Mouse (Mus musculus) embryonic facial prominence, embryonic 14.5 days (tissue): ENCODE measurements around the gene Fxr2. TPM values are rescaled to one million over a fixed set of nuclear protein-coding genes. Genes with fewer than 3 reads are reported as not detected.

Experiments used
- ATAC-seq: fragments of 200-750 bp; cut with Nextera tagmentation; 2 replicates; pipeline ENCODE4 v1.8.0; 2017; ENCODE audit warnings: low read depth, moderate number of reproducible peaks, moderate TSS enrichment
- DNase-seq: peaks from one replicate; pipeline ENCODE4 v3.0.0-alpha.2; 2015; ENCODE audit warnings: low spot score
- H3K27ac ChIP-seq: fragments of 300-500 bp; sonication (generic); replicated peaks from 2 replicates; pipeline ENCODE4 v1.5.1; 2014; ENCODE audit warnings: low read depth, mild to moderate bottlenecking, low read length, moderate library complexity
- H3K27me3 ChIP-seq: fragments of 300-500 bp; sonication (generic); replicated peaks from 2 replicates; pipeline ENCODE4 v1.6.1; 2014; ENCODE audit warnings: low read length; ENCODE audit not compliant: control insufficient read depth, insufficient read depth
- H3K36me3 ChIP-seq: fragments of 300-500 bp; sonication (generic); 2 replicates; pipeline ENCODE4 v1.6.1; 2014; ENCODE audit warnings: low read length, mixed read lengths; ENCODE audit not compliant: control insufficient read depth, insufficient read depth
- H3K4me1 ChIP-seq: fragments of 300-500 bp; sonication (generic); 2 replicates; pipeline ENCODE4 v1.6.1; 2014; ENCODE audit warnings: antibody characterized with exemption, low read length; ENCODE audit not compliant: control insufficient read depth, insufficient read depth
- H3K4me2 ChIP-seq: fragments of 300-500 bp; sonication (generic); 2 replicates; pipeline ENCODE4 v1.6.1; 2014; ENCODE audit warnings: low read depth, mild to moderate bottlenecking, low read length, moderate library complexity, mixed read lengths
- H3K4me3 ChIP-seq: fragments of 300-500 bp; sonication (generic); 2 replicates; pipeline ENCODE4 v1.5.1; 2014; ENCODE audit warnings: low read depth, mild to moderate bottlenecking, low read length
- H3K9ac ChIP-seq: fragments of 300-500 bp; sonication (generic); 2 replicates; pipeline ENCODE4 v1.6.1; 2014; ENCODE audit warnings: low read depth, mild to moderate bottlenecking, low read length, moderate library complexity, mixed read lengths
- H3K9me3 ChIP-seq: fragments of 300-500 bp; sonication (generic); 2 replicates; pipeline ENCODE4 v1.6.1; 2016; ENCODE audit warnings: low read length; ENCODE audit not compliant: control insufficient read depth
- WGBS: fragments of 180-500 bp; shearing (Covaris S2); extraction: QIAGEN DNeasy Blood & Tissue Kit; methylation state at CpG from one replicate; pipeline ENCODE4 v1.1.7; 2014; 5-methylcytosine and 5-hydroxymethylcytosine counted together
- polyA plus RNA-seq: library from polyadenylated mRNA; unstranded; fragments of >200 nt; fragmentation: Nextera tagmentation; extraction: Ambion mirVana; gene quantifications from 2 replicates; pipeline ENCODE4 v1.2.1, GENCODE M21; 2014

Fxr2 gene
- polyA plus RNA-seq, 1 experiment from 2014 or later = 25.4 TPM

GRCm38 (mm10) chr11:69681314-69682208 lies 48.8 kb downstream of the Fxr2 start, which contains the start of gene Senp3:
Gene Senp3, minus strand, starts transcription at chr11:69682084.
- Histone ChIP-seq H3K4me3 (peak within 1 kb of the TSS; percentile 75), H3K4me2 (peak within 1 kb of the TSS; percentile 75), H3K27me3 (no peaks in the 10 kb centered on the region), H3K27ac (peak within 1 kb of the TSS; percentile 97), H3K4me1 (peaks cover 31% of the 10 kb centered on the region), H3K9ac (peak within 1 kb of the TSS; percentile 91), H3K9me3 (no peaks in the 10 kb centered on the region), H3K36me3 (peaks cover 35% of the 10 kb centered on the region)
- ATAC-seq (peak; percentile 97), DNase-seq (peak; percentile 98)
- WGBS = under 1% methylated on average over 41 of the region's 80 CpGs

GRCm38 (mm10) chr11:69682209-69682839 lies 49.5 kb downstream of the Fxr2 start:
- H3K9me3 ChIP-seq = no peaks in the 10 kb centered on the region
- 26% methylated on average over 24 of the region's 24 CpGs for WGBS
- ATAC-seq (0 out of 2 replicates have a peak, but pooled peaks have one; percentile 1), DNase-seq (no peak)
- peaks cover 28% of the 10 kb centered on the region for H3K36me3 ChIP-seq
- H3K27ac ChIP-seq = peak overlapping the region; percentile 97
- H3K4me1 ChIP-seq = peaks cover 36% of the 10 kb centered on the region
- peak overlapping the region; percentile 91 for H3K9ac ChIP-seq
- H3K4me3 ChIP-seq = peak overlapping the region; percentile 75
- no peaks in the 10 kb centered on the region for H3K27me3 ChIP-seq
- H3K4me2 ChIP-seq = peak overlapping the region; percentile 75

GRCm38 (mm10) chr11:69682840-69683533 lies 50.2 kb downstream of the Fxr2 start:
- peak; percentile 41 for ATAC-seq
- WGBS = 8% methylated on average over 12 of the region's 12 CpGs
- H3K36me3 ChIP-seq = peaks cover 21% of the 10 kb centered on the region
- peak; percentile 95 for DNase-seq
- H3K27me3 ChIP-seq = no peaks in the 10 kb centered on the region
- H3K4me1 ChIP-seq = peaks cover 36% of the 10 kb centered on the region
- peak overlapping the region; percentile 97 for H3K27ac ChIP-seq
- no peaks in the 10 kb centered on the region for H3K9me3 ChIP-seq
- peak overlapping the region; percentile 91 for H3K9ac ChIP-seq
- H3K4me2 ChIP-seq = peak overlapping the region; percentile 75
- peak overlapping the region; percentile 75 for H3K4me3 ChIP-seq

GRCm38 (mm10) chr11:69683576-69683975 lies 50.8 kb downstream of the Fxr2 start:
- ATAC-seq (no peak), DNase-seq (no peak)
- WGBS = 71% methylated on average over 7 of the region's 7 CpGs
- H3K4me3 ChIP-seq = peak overlapping the region; percentile 75; the same call in 1 of the 2 replicates
- H3K27ac ChIP-seq = peak overlapping the region; percentile 97
- peak overlapping the region; percentile 75 for H3K4me2 ChIP-seq
- peak overlapping the region; percentile 63 for H3K9ac ChIP-seq
- peaks cover 36% of the 10 kb centered on the region for H3K4me1 ChIP-seq
- peaks cover 15% of the 10 kb centered on the region for H3K36me3 ChIP-seq
- no peaks in the 10 kb centered on the region for H3K9me3 ChIP-seq
- no peaks in the 10 kb centered on the region for H3K27me3 ChIP-seq

GRCm38 (mm10) chr11:69684128-69684745 lies 51.4 kb downstream of the Fxr2 start:
- H3K27ac ChIP-seq = peak overlapping the region; percentile 97
- 0 out of 2 replicates have a peak overlapping the region, but pooled peaks have one; percentile 63 for H3K9ac ChIP-seq
- 80% methylated on average over 12 of the region's 12 CpGs for WGBS
- no peak for DNase-seq
- ATAC-seq = no peak
- H3K27me3 ChIP-seq = no peaks in the 10 kb centered on the region
- H3K4me3 ChIP-seq = no peak overlapping the region
- H3K4me2 ChIP-seq = no peak overlapping the region
- H3K9me3 ChIP-seq = no peaks in the 10 kb centered on the region
- peaks cover 36% of the 10 kb centered on the region for H3K4me1 ChIP-seq
- peaks cover 8% of the 10 kb centered on the region; the same call in 1 of the 2 replicates for H3K36me3 ChIP-seq

GRCm38 (mm10) chr11:69684936-69685335 lies 52.1 kb downstream of the Fxr2 start:
- Histone ChIP-seq H3K36me3 (peaks cover 4% of the 10 kb centered on the region; the same call in 1 of the 2 replicates), H3K4me2 (no peak overlapping the region), H3K27ac (no peak overlapping the region), H3K27me3 (no peaks in the 10 kb centered on the region), H3K9me3 (no peaks in the 10 kb centered on the region), H3K4me3 (no peak overlapping the region), H3K4me1 (peaks cover 36% of the 10 kb centered on the region), H3K9ac (no peak overlapping the region)
- ATAC-seq = no peak
- no peak for DNase-seq
- 86% methylated on average over 6 of the region's 6 CpGs for WGBS

- peak; percentile 49 for DNase-seq
- no peak for ATAC-seq
- no peaks in the 10 kb centered on the region for H3K27me3 ChIP-seq
- 65% methylated on average over 10 of the region's 10 CpGs for WGBS
- peak within 1 kb of the TSS; percentile 71 for H3K27ac ChIP-seq
- peak within 1 kb of the TSS; percentile 15 for H3K4me2 ChIP-seq
- peaks cover 29% of the 10 kb centered on the region for H3K4me1 ChIP-seq
- H3K9me3 ChIP-seq = no peaks in the 10 kb centered on the region
- H3K36me3 ChIP-seq = no peaks in the 10 kb centered on the region
- no peak within 1 kb of the TSS for H3K4me3 ChIP-seq
- H3K9ac ChIP-seq = peak within 1 kb of the TSS; percentile 30; the same call in 1 of the 2 replicates
Observed at GRCm38 (mm10) chr11:69685526-69686148, 52.8 kb downstream of the Fxr2 start, which contains the start of gene Tnfsf13. Gene Tnfsf13, minus strand, starts transcription at chr11:69685784.
